Mouse (Mus musculus): Measurements from ENCODE around the gene Bsph2.

Gene Bsph2

GRCm38 (mm10) chr7:13570967-13571366, at the start of gene Bsph2:
Bsph2 (minus strand) TSS chr7:13571067.
- DNase-seq (ENCODE audit: low spot score), result no peak

DNA sequence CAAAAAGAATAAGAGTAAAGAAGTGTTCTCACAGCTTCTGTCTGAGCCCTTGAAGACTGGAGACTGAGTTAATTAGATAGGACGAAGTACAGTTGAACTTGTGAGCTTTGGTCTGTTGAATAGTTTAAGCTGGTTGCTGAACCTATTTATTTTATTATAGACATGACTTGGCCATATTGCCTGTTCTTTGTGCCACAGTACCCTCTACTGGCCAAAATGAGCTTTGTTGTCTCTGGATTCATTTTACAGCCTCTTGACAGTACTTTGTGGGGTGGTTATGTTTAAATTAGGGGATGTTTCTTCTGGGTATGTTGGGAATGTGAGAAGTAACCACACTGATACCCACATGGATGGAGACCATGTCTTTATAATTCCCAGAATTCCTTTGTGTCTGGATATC, 59.3 kb downstream of the Bsph2 start:
- DNase-seq (ENCODE audit: low spot score), result peak; percentile 0

Data from embryo, embryonic 10.5 days (tissue).